Mouse (Mus musculus) E14TG2a.4 (cell line): ENCODE measurements at regions not wholly inside any gene's neighbourhood (a gene's known extent, or its start where the extent isn't known, plus 50 kb on each side); places are given as distances from the start of the nearest gene placed in this dataset.

Experiments
- CTCF ChIP-seq: conservative IDR thresholded peaks from 2 replicates; pipeline ENCODE4 v1.5.1; 2014; ENCODE audit warnings: low read length
- POU5F1 ChIP-seq: IDR thresholded peaks from 2 replicates; pipeline ENCODE4 v1.6.1; 2014; ENCODE audit warnings: low read length, borderline replicate concordance

DNA sequence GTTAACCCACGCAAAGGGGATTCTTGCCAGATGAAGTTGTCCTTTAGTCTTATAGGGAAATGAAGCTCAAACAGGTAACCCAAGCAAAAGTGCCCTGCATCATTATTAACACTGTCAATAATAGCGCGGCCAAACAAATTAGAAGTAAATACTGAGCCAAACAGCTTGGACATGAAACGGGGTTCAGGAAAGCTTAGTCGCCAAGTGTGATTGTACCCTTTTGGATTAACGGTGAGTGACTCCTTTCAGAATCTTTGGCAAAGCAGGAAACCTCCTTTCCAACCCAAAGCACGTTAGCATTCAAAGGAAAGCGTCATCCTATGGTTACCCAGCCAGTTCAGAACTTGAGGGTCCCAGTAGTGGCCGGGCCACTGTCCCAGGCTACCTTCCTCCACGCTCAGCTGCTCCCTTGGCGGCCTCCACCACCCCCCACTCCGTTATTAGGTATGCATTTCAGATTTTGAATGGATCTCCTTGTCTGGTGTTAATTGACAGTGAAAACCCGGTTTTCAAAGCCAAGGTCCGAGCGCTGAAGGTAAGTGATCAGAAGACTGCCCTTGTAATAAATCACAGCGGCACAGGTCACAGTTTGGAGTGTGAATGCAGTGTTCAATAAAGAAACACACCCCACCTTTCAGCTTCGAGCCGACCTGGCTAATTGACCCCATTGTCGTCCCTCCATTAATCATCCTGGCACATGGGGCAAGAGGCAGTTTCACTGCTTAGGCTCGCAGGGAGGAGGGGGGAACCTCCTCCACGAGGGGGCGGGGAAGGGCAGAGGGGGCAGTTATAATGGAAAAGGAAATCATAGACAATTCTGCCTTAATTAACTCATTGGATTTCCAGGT lies 1560.1 kb upstream of the Gulo start:
- no peak for TF ChIP-seq CTCF
- TF ChIP-seq POU5F1, result no peak
